Mouse (Mus musculus): ENCODE measurements around the gene Palb2.

Gene Palb2

DNA sequence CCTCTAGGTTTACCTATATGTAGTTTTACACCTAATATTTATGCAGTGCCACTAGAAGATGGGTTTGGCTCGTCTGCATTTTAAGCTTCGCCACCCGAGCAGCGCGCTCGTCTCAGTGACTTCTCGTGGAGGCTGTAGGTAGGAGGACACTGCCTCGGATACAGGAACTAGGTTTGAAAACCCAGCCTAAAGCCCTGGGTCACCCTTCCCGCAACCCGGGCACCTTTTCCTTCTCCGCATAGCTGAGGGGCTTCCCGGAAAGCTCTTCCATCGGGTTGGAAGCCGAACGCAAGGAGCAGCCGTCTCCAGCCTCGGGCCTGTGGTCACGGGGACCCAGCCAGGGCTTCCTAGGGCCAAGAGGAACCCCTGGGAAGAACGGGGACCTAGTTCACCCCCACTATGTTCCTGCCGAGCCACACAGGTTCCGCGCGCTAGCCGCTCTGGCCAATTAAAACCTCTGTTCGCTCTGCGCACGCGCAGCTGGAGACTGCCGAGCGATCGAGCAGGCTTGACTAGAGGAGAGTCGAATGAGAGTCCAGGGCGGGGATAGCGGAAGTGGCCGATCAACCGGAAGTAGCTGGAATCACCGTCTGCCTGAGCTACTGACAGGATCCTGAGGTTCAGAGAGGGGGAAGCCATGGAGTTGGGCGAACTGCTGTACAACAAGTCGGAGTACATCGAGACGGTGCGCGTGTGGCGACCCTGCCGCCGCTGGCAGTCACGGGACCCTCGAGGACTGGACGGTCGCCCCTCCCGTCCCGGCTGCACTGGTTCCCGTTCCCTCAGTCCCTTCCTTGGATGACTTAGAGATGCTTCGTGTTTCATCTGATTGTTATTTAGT lies at the start of gene Palb2, which contains the start of gene Dctn5:
TSS of gene Palb2 (minus strand) at position 489 of the 841 bp plus-strand sequence.
TSS of gene Dctn5 (plus strand) at position 545 of the 841 bp plus-strand sequence.
- peak; percentile 98 to 99 for DNase-seq (ENCODE audit: inconsistent age in 2 of 2, low spot score in 1 of 2)

DNA sequence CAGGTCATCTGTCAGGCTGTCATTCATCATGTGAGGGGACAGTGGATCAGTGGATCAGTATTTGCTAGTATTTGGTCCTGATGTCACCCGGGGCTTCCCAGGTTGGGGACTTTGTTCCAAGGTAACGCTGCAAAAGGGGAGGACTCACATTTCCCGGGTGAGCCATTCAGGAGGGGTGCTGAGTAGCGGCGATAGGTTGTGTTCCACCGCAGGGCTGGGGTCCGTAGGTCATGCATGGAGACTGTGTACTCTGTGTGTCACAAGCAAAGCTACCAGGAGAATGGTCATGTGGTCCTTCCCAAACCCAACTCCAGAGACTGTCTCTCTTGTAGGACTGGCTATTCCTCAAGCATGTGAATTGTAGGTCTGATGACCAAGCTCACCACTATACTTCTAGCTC lies 47.9 kb upstream of the Palb2 start:
- no peak for DNase-seq (ENCODE audit: inconsistent age in 2 of 2, low spot score in 1 of 2)

DNA sequence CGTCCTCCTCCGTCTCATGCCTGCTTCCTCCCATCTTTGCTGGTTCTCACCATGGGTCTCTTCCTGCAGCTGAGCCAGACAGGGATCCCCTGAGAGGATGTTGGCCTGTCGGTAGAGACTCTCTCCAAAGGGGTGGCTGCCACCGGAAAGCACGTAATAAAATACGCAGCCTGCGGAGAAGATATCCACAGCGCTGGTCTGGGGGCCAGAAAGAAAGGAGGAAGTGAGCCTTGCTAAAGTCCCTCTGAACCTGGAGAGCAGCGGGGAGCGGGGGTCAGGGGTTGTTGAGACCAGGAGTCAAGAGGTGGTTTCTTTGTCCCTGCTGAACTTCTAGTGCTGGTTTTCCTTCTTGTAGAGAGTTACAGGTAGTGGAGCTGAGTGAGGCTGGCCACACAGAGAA lies 38.8 kb upstream of the Palb2 start:
- DNase-seq (ENCODE audit: inconsistent age in 2 of 2, low spot score in 1 of 2), result no peak

DNA sequence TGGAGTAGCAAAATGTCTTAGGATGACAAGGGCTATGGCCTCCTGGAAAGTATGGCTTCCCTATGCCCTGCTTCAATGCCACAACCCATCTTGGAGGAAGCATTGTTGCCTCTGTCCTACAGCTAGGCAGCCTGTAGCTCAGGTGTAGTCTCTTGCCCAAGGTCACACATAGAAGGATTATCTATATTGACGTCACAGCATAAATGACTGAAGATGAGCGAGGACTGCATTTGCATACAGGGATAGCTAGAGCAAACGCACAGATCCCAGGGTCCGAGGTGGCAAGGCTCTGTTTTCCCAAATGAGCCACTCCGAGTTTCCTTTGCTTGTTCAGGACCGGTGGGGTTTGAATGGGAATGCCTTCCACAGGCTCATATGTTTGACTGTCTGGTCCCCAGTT lies 37.9 kb upstream of the Palb2 start:
- DNase-seq (ENCODE audit: inconsistent age in 2 of 2, low spot score in 1 of 2), result no peak

DNA sequence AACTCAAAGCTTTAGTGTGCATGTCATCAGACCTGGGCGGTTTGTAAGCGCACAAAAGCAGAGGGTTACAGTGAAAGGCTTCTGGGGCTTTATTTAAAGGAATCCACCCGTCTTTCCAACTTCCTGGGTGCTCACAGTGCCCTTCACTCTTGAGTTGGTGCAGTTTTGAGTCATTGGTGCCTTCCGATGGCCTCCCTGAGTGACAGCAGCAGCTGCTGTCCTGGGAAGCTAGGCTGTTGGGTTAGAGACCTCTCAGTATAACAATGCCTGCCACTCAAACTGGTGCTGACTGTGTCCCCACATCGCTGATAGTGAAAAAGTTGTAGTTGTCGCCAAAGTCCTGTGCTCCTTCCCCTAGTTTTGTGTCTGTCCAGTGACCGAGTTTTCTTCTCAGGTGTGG lies 34.4 kb upstream of the Palb2 start:
- no peak for DNase-seq (ENCODE audit: inconsistent age in 2 of 2, low spot score in 1 of 2)

DNA sequence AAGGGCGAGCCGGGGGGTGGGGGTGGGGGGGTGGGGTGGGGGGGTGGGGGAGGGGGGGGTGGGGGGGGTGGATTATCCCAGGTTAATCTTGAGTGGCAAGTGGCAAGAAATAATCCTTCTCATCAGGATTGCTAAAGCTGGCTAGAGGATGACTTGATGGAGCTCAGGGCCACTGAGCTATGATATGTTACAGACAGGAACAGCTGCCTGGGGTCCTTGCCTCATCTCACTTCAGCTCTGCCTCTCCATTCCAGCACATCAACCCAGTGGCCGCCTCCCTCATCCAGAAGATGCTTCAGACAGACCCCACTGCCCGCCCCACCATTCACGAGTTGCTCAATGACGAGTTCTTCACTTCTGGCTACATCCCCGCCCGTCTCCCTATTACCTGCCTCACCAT lies 31.0 kb upstream of the Palb2 start:
- no peak for DNase-seq (ENCODE audit: inconsistent age in 2 of 2, low spot score in 1 of 2)

DNA sequence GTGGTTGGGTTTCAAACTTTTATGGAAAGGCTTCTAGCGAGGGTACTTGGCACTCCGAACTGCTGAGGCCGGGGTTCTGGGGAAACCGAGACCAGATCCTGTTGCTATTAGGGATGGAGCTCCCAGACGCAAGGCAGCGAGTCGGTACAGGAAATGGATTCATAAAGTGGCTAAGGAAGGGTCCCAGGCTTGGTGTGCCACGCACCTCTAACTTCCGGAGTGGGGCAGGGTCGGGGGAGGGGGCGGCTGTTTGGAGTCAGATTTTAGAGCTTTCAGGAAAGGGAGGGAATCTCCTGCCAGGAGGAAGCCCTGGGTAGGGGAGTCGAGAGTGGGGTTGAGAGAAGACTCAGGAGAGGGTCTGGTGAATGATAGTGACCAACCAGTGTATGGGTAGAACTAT lies 27.3 kb upstream of the Palb2 start:
- DNase-seq (ENCODE audit: inconsistent age in 2 of 2, low spot score in 1 of 2), result no peak

DNA sequence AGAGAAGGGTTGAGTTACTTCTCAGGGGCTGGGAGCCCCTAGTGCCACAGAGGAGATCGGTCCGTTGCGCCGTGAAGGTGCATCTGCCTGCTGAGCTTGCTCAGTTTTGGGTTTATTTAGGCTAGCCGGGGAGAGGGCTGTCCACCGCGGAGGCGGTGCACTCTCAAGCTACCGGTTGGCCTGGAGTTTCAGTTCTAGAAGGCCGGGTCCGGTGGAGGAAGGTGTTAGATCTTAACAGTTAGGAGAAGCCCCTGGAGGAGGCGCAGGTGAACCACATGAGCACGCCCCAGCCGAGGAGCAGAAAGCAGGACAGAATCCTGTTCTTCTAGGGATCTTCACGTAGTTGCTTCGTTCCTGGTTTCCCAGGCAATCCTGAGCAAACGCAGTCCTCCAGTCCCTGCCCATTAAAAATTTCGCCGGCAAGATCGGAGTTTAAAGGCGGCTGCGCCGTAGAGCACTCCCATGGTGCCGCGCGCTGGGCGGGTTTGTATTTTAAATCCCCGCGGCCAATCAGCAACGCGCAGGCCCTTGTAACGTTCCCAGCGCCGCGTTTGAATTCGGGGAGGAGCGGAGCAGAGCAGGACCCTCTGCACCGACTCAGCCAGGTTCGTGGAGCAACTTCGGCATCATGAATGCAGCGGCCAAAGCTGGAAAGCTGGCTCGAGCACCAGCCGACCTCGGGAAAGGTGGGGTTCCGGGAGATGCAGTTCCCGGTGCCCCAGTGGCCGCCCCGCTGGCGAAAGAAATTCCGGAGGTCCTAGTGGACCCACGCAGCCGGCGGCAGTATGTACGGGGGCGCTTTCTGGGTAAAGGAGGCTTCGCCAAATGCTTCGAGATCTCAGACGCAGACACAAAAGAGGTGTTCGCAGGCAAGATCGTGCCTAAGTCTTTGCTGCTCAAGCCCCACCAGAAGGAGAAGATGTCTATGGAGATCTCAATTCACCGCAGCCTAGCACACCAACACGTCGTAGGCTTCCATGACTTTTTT lies 26.4 kb upstream of the Palb2 start, which contains the start of gene Plk1:
TSS of gene Plk1 (plus strand) at position 525 of the 988 bp plus-strand sequence.
- peak; percentile 82 to 93 for DNase-seq (ENCODE audit: inconsistent age in 2 of 2, low spot score in 1 of 2)

DNA sequence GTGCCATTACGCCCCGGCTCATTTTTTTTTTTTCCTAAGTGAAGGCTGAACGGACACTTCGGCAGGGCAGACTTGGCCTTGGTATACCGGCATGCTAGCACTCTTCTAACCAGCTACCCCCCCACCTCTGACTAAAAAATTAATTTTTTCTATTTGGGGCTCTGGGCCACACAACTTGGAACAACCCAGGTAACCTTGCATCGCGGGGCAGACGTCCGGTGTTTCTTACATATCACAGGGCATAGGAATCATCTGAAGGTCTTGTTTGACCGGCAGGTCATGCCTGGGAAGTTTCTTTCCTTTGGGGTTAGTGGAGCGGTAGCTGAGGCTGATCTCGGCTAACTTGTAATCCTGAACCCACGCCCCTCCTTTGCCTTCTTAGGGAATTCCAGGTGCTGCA lies 25.7 kb upstream of the Palb2 start:
- no peak for DNase-seq (ENCODE audit: inconsistent age in 2 of 2, low spot score in 1 of 2)

DNA sequence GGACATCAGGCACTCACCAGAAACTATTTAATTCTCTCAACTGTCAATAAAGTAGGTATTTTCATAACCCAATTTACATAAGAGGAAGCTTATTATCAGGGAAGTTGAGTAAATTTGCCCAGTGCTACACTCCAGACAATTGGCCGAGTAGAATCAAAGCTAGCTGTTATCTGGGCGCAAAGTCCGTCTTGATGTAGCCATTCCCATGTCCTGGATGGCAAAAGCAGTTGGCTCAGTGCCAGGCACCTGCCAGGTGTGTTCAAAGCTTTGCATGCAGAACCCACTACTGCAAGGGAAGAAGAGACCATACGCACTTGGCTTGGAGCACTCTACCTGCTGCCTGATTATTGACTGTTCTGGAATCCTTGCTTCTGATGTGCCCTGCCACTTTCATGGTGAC lies 19.7 kb upstream of the Palb2 start:
- DNase-seq (ENCODE audit: inconsistent age in 2 of 2, low spot score in 1 of 2), result no peak

DNA sequence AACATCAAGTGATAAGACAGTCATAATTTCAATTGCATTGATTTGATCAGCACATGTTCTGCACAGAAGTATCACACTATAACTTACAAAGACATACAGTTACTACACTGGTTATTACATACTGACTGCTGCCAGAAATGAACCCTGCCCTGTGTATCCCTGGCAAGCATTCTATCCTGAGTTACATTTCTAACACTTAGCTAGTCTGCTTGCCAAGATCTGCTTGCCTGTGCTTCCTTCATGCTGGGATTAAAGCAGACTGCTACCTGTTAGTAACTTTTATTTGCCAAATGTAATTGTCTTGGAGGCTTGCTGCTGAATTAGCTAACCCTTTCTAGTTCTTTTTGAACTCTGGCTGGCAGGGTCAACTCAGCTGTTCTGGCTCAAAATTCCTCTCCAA lies 8.2 kb upstream of the Palb2 start:
- DNase-seq (ENCODE audit: inconsistent age in 2 of 2, low spot score in 1 of 2), result no peak

DNA sequence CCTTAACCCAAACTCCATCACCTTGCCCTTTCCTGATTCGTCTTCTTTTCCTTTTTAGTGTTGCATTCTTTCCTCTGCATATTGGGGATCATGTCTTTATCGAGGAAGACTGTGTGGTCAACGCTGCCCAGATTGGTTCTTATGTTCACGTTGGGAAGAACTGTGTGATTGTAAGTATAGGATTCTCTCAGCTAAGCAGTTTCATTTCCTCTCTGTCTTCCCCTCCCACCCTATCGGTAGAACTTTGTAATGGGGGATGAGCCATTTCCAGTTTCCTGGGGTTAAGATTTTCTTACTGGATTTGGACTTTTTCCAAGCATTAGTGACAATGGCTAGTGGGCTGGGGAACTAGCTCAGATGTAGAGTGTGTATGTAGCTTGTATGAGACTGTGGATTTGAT lies 5.4 kb upstream of the Palb2 start:
- no peak for DNase-seq (ENCODE audit: inconsistent age in 2 of 2, low spot score in 1 of 2)

DNA sequence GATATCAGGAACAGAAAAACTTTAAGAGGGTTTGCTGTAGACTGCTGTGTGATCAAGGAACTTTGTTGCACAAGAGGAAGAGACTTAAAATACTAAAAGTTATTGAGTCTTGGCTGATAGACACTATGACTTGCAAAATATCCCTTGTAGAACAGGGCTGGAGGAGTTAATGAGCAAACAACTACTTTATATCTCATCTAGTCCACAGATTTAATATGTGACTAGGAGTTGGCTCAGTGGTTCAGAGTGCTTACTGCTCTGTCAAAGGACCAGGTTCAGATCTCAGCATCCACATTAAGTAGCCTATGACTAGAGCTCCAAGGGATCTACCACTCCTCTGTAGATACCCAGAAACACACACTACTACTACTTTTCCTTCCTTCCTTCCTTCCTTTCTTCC lies 4.3 kb upstream of the Palb2 start:
- no peak for DNase-seq (ENCODE audit: inconsistent age in 2 of 2, low spot score in 1 of 2)

DNA sequence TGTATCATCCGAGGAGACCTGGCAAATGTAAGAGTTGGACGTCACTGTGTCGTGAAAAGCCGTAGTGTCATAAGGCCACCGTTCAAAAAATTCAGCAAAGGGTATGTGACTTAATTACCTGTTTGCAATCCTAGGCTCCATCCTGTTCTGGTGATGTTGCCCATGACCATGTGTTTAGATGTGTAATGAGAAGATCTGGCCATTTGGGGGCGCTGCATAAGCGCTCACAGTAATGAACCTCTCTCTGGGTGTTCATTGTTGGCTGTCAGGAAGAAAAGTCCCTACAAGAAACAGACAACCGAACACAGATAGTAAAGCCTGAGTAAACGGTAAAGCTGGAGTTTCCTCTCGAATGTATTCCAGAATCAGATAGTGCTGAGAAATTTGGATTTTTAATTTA lies 2.3 kb upstream of the Palb2 start:
- DNase-seq (ENCODE audit: inconsistent age in 2 of 2, low spot score in 1 of 2), result peak in 1 of 2 experiments; percentile 41

DNA sequence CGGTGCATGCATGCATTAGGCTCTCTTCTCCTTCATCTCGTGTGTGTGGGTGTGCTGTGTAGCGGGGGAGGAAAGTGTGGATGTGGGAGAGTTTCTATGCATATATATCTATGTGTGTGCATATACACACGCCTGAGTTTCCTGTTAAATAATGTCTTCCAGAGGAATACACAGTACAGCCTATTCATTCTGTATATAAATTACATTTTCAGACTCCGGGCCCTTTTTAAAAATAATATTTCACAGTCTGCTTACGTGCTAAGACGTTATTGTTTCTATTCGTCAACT lies 497 bp upstream of the Palb2 start:
- no peak for DNase-seq (ENCODE audit: inconsistent age in 2 of 2, low spot score in 1 of 2)

DNA sequence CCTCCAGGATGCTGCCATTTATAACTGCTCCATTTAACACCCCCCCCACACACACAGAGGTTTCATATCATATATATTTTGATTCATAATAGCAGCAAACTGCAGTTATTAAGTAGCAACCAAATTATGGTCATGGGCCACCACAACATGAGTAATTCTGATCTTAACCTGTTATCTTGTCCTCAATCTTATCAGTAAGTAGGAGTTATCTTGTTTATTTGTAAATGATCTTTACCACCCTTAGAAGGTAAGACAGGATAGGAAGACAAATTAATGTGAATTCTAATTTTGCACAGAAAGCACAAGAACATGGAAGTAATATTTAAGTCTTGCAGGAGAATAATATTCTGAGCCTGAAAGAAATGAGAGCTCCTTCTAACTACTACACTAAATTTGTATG lies 951 bp downstream of the Palb2 start:
- DNase-seq (ENCODE audit: inconsistent age in 2 of 2, low spot score in 1 of 2), result no peak

DNA sequence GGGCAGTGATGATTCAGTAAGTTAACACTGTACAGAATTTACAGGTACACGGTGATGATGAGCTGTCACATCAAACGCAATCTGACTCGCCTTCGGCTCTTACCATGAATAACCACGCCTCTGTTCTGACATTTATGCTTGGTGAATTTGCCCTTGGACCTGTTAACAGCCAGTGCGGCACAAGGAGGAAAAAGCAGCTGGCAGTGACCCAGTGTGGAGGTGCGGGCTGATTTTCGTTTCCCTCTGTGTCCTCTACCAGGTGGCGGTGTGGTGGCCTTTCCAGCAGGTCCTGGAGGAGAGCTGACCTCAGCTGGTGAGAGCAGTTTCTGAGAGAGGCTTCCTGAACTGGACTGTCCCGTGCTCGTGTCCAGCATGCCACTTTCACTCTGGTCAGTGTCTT lies 5.8 kb downstream of the Palb2 start:
- DNase-seq (ENCODE audit: inconsistent age in 2 of 2, low spot score in 1 of 2), result peak in 1 of 2 experiments; percentile 43

DNA sequence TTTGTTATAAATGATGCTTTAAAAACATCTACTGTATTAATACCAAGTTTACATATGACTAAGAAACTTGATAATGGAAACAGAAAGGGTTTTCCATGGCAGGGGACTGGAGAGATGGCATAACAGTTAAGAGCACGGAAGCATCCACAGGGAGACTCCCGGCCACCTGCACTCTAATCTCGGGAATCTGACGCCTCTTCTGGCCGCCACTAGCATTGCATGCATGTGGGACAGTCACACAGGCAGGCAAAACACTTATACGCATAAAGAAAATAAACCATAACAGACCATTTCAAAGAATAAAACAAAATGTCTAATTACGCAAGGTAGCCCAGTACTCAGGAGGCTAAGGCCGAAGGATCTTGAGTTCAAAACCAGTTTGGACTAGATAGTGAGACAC lies 7.1 kb downstream of the Palb2 start:
- no peak for DNase-seq (ENCODE audit: inconsistent age in 2 of 2, low spot score in 1 of 2)

DNA sequence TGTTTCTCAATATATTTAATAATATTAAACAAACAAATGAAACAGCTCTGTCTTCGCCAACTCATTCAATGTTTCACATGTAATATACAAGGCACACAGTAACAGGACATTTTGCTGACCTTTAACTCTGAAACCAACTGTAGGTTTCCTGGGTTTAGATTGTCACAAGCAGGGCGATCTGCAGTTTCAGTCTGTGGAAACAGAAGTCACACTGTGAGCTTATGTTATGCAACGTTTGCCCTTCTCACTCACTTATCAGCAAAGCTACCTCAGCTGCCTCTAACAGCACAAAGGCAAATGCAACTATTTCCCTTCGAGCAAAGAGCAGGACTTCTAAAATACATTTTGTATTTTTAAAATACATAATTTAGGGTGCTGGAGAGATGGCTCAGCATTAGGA lies 9.3 kb downstream of the Palb2 start:
- no peak for DNase-seq (ENCODE audit: inconsistent age in 2 of 2, low spot score in 1 of 2)

DNA sequence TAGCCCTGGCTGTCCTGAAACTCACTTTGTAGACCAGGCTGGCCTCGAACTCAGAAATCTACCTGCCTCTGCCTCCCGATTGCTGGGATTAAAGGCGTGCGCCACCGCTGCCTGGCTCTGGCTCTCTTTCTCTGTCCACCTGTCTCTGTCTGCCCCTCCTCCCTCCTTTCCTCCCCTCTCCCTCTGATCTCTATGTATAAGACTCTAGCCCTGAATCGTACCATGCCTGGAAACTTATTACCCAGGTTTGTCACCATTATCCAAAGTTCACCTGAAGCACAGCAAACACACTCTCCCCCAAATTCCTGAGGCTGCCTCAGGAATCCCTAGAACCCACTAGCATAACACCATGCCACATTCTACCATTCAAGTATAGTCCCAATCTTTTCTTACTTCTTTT lies 24.6 kb downstream of the Palb2 start:
- no peak for DNase-seq (ENCODE audit: inconsistent age in 2 of 2, low spot score in 1 of 2)

DNA sequence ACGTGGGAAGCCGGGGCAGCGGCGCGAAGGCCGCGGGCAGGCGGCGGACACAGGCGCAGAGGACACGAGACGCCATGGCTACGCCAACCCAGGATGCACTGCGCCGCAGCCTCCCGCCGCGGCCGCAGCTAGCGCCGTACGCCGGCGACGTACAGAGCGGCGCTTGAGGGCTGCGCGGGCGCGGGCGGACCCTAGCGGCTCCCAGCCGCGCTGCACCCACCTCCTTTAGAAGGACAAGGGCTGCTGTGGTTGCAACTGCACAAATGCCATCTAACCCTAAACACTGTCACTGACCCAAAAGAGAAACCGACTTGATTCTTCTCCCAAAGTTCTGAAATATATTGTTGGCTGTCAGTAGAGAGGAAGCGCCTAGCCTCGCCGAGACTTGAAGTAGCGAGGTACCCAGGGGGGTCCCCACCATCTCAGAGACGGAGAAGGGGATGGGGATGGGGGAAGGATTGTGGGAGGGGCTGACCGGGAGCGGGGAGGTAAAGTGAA lies 31.0 kb downstream of the Palb2 start, which contains the start of gene Ndufab1:
TSS of gene Ndufab1 (minus strand) at position 140 of the 498 bp plus-strand sequence.
- peak; percentile 90 to 96 for DNase-seq (ENCODE audit: inconsistent age in 2 of 2, low spot score in 1 of 2)
